Mouse (Mus musculus): ENCODE results near the gene Fth1.

The Fth1 gene

GRCm38 (mm10) chr19:9964205-9964916, 16.0 kb upstream of the Fth1 start:
- peak in 1 of 2 experiments; percentile 34 for DNase-seq

- DNase-seq: no peak
Observed at GRCm38 (mm10) chr19:9966096-9966867, 14.1 kb upstream of the Fth1 start.

GRCm38 (mm10) chr19:9968081-9968787, 12.2 kb upstream of the Fth1 start:
- no peak for DNase-seq

GRCm38 (mm10) chr19:9974853-9975252, 5.5 kb upstream of the Fth1 start:
- DNase-seq: peak in 1 of 2 experiments; percentile 44

GRCm38 (mm10) chr19:9977085-9977484, 3.3 kb upstream of the Fth1 start:
- peak; percentile 74 to 86 for DNase-seq

DNA sequence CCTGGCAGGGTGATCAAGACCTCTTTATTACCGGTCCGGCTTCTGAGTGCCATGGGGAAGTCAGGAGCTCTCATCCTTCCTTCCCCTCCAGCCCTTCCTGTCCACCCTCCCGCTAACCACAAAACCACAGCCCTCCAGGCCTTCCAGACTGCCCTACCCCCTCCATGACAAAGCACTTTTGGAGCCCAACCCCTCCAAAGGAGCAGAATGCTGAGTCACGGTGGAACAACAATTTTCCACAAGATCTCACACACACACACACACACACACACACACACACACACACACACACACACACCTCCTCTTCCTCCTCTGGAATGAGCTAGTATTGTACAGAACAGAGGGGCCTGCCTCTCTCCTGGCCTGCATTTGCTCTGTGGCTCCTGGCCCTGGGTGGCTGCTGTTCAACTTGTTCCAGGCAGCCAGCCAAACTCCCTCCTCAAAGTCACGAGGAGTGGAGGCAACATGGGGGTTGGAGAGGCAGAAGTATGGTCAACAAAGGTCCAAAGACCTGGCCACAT, 1.9 kb upstream of the Fth1 start:
- peak; percentile 95 to 96 for DNase-seq

DNA sequence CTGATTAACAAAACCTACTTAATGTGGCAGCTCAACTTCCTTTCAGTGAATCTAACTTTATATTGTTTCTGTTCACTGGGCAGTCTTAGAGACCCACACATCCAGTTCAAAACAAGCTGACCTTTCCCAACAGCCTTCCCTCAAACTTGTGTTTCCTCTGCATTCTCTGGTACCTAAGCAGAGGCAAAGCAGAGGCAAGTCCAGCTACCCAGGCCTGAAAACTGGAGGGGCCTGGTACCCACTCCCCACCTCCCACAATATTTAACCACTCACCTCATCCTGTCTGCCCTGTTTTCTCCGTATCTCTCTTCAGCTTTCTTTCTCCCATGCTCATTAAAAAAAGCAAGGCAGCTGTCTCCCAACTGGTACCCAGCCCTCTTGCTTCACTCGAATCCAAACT, 1.2 kb upstream of the Fth1 start:
- no peak for DNase-seq

- DNase-seq: no peak
Observed at GRCm38 (mm10) chr19:9981621-9982020, 1.2 kb downstream of the Fth1 start.

DNA sequence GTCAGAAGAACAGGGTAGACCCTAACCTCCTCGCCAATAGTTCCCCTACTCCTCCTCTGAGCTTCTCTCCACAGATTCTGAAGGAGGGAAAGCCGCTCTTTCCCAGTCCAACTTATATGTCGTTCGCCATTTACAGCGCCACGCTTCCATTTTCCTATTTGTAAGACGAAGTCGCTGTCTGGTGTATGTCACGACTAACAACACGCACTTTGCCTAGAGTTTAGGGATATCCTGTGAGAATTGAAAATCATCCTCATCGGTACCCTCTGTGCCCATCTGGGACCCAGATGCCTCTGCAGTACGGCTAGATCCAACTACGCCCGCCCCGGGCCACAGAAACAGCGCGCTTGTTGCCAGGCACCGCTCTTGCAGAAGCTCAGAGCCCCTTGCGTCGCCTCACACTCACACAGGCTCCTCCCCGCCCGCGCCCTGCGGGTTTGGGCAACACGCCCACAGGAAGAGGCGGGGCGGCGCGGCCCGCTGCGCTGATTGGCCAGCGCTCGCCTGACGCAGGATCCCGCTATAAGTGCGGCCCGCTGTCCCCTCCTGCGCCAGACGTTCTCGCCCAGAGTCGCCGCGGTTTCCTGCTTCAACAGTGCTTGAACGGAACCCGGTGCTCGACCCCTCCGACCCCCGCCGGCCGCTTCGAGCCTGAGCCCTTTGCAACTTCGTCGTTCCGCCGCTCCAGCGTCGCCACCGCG, 1.9 kb downstream of the Fth1 start:
- peak; percentile 97 for DNase-seq

GRCm38 (mm10) chr19:9982852-9983542, 2.6 kb downstream of the Fth1 start:
- peak; percentile 72 to 84 for DNase-seq

- DNase-seq: no peak
Observed at GRCm38 (mm10) chr19:9984111-9985055, 4.0 kb downstream of the Fth1 start.

DNA sequence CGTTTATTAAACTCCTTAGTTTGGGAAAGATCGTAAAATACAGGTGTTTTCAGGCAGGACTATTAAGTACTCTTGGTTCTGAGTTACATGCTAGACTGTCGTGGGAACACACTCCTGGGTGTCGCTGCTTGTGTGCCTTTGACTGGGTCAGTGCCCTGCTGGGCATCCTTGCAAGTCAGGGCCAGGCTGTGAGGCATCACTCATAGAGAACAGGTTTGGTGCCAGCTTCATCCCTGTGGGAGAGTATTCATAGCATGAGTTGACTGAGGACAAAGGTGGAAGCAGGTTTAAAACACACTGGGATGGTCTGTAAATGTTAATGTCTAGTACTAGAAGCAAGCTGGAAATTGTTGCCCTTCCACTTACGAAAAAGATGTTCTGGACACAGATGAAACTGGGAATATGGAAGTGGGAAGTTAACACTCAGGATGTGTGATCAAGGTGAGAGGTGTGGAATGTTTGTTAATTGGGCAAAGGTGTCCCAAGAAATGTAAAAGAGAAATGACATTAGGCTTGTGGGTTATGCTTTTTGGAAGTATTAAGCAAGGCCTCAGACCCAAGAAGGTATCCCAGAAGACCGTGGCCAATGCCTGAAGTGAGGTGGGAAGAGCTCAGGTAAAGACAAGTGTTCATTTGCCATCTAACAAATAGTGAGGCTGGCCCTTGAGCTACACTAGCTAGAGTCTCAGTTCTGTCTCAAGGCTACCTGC, 4.9 kb downstream of the Fth1 start:
- DNase-seq: no peak

DNA sequence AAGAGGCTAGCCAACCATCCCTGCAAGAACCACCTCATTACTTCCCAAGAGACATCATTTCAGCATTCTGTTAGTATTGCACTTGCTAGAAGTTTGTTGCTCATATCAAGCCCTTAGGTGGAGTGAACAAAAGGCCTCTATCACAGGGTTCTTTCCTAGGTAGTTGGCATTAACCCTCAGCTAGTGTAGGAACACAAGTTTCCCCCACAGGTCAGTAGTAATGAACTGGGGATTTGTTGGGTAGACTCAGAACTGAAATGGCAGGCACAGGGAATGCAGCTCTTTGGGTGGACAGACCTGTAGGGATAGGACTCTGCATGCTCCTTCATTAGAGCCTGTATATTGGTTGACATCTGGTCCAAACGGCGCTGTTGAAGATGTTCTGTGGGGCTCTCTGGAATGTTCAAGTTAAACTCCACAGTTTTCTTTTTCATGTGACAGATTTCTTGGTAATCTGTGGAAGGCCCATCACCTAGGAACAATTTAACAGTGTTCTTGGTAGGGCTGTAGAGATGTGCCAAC, 5.6 kb downstream of the Fth1 start:
- DNase-seq: no peak

DNA sequence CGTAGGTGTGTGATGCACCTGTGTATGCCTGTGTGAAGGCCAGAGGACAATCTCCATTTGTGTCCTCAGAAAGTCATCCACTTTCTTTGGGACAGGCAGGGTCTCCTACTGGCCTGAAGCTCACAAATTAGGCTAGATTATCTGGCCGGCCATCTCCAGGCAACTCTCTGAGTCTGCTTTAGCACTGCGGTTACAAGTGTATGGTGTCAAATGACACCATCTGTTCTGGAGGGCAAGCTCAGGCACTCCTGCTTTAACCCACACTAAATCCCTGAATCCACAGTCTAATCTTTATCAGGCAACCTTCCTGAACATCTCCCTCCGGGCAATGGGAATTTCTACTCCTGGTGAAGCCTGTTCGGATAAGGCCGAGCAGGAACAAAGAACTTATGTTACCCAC, 6.8 kb downstream of the Fth1 start:
- DNase-seq: no peak

GRCm38 (mm10) chr19:9987593-9987992, 7.2 kb downstream of the Fth1 start:
- no peak for DNase-seq

GRCm38 (mm10) chr19:9989171-9989883, 8.9 kb downstream of the Fth1 start:
- DNase-seq: peak in 1 of 2 experiments; percentile 45

DNA sequence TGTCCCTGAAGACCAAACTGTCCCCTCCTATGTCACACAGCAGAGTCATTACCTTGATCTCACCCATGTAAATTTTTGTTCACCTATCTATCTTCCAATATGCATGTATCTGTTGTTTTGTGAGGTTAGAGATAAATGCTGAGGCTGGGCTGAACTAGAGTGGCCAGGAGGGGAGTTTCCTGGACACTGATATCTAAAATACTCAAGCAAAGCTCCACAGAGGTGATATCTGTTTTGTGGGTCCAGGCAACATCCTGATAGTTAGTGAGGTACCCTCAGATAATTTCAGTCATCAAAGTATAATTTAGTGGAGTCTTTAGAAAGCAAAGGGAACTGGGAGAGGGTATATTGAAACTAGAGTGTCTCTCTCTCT, 9.5 kb downstream of the Fth1 start:
- DNase-seq: no peak

DNA sequence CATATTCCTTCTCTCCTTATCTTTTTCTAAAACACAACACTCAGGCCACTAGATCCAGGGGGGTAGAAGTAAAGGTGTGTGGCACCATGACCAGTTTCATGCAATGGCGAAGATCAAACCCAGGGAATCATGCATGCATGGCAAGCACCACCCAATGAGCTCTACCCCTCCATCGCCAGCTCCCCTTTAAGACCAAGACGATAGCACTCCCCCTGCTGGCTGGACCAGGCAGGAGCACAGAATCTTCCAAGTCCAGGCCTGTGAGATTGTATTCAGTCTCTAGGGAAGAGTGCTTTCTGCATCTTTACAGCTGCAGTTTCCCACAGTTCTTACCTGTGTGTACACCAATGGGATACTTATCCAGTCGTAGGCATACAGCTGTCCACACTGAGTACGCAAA, 10.9 kb downstream of the Fth1 start:
- DNase-seq: peak; percentile 82 to 92

All from kidney, postnatal 36 days (tissue).